Mouse (Mus musculus): Measurements from ENCODE around the gene Cacna1s. TPM values are rescaled to one million over a fixed set of nuclear protein-coding genes. Genes with fewer than 3 reads are reported as not detected.
A peak's percentile ranks its signal among the peaks of the same experiment; 100 is the strongest.

Cacna1s gene
- total and polyA plus RNA-seq, 2 experiments from 2014 or later, result 0.57 to 0.71 TPM

DNA sequence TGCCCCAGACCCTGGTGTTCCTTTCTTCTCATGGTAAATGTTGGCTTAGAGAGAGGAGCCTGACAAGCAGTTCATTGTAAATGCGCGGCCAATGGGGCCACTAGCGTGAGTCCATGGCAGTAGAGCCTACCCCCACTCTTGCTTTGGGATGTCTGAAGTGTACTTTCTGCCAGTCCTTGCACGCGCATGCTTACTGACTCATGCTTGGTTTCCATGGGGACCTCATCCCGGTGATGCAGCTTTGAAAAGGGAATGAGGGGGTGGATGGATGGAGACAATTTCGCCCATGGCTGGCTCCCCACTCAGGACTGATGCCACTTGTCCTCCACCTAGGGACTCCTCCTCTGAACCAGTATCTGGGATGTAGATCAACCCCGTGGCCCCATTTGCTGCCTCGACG, 91.0 kb downstream of the Cacna1s start:
- Histone ChIP-seq H3K9ac (replicated peaks; ENCODE audit: low read length, poor library complexity, severe bottlenecking) (no peak overlapping the region), H3K4me1 (ENCODE audit: insufficient read depth, low read length) (peaks cover 29% of the 10 kb centered on the region; the same call in 1 of the 2 replicates), H3K4me3 (ENCODE audit: low read depth, low read length) (no peak overlapping the region), H3K4me2 (ENCODE audit: low read depth, low read length, poor library complexity, severe bottlenecking) (no peak overlapping the region), H3K27ac (ENCODE audit: low read depth, low read length) (no peak overlapping the region), H3K9me3 (ENCODE audit: low read length) (no peaks in the 10 kb centered on the region), H3K36me3 (ENCODE audit: insufficient read depth, low read length) (peaks cover 37% of the 10 kb centered on the region), H3K27me3 (ENCODE audit: insufficient read depth, low read length) (no peaks in the 10 kb centered on the region)
- no peak for ATAC-seq (ENCODE audit: low FRiP score)
- peak; percentile 72 for DNase-seq (ENCODE audit: low spot score)
- no peak for TF ChIP-seq CTCF (IDR thresholded peaks at IDR 0.05)
- 50% methylated on average over 10 of the region's 10 CpGs for WGBS

DNA sequence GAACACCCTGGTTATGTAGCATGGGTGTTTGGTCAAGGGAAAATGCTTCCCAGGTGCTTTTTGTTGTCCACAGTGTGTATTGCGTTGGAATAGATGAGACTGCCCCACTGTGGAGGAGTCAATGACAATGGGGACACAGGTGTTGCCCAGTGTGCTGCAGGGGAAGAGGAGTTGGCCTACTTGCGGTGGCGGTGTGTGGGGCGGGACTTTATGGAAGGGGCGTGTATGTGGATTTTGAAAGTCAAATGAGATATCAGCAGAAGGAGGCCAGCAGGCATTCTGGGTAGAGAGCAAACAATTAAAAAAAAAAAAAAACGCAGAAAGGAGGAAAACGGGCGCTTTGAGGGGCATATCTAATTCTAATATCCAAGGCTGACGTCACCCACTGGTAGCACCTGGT, 97.2 kb downstream of the Cacna1s start:
- Histone ChIP-seq H3K4me1 (ENCODE audit: insufficient read depth, low read length) (no peaks in the 10 kb centered on the region), H3K36me3 (ENCODE audit: insufficient read depth, low read length) (peaks cover 89% of the 10 kb centered on the region), H3K4me3 (ENCODE audit: low read depth, low read length) (no peak overlapping the region), H3K27me3 (ENCODE audit: insufficient read depth, low read length) (no peaks in the 10 kb centered on the region), H3K9ac (replicated peaks; ENCODE audit: low read length, poor library complexity, severe bottlenecking) (no peak overlapping the region), H3K9me3 (ENCODE audit: low read length) (no peaks in the 10 kb centered on the region), H3K4me2 (ENCODE audit: low read depth, low read length, poor library complexity, severe bottlenecking) (no peak overlapping the region), H3K27ac (ENCODE audit: low read depth, low read length) (no peak overlapping the region)
- ATAC-seq (ENCODE audit: low FRiP score) (no peak), DNase-seq (ENCODE audit: low spot score) (no peak)
- 84% methylated on average over 9 of the region's 9 CpGs for WGBS
- TF ChIP-seq CTCF (IDR thresholded peaks at IDR 0.05), result no peak

DNA sequence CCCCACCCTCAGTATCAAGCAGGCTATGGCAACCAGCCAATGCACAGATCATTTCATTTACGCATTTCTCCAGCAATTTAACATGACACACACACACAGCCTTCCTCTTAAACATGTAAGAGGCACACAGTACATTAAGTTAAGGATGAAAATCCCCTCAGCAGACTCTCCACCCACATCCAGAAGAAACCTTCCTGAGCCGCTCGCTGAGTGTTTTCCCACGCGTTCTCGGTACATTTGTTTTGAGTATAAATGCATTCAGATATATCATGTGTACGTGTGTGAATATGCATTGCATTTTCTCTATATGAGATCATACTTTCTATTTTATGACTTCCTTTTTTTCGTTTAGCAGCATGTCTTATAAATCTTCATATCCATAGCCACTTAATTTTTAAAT, 98.8 kb downstream of the Cacna1s start:
- WGBS, result 87% methylated on average over 8 of the region's 8 CpGs
- Histone ChIP-seq H3K27ac (ENCODE audit: low read depth, low read length) (no peak overlapping the region), H3K4me3 (ENCODE audit: low read depth, low read length) (no peak overlapping the region), H3K9me3 (ENCODE audit: low read length) (no peaks in the 10 kb centered on the region), H3K27me3 (ENCODE audit: insufficient read depth, low read length) (no peaks in the 10 kb centered on the region), H3K4me2 (ENCODE audit: low read depth, low read length, poor library complexity, severe bottlenecking) (no peak overlapping the region), H3K4me1 (ENCODE audit: insufficient read depth, low read length) (no peaks in the 10 kb centered on the region), H3K9ac (replicated peaks; ENCODE audit: low read length, poor library complexity, severe bottlenecking) (no peak overlapping the region), H3K36me3 (ENCODE audit: insufficient read depth, low read length) (peaks cover 89% of the 10 kb centered on the region)
- DNase-seq (ENCODE audit: low spot score) (no peak), ATAC-seq (ENCODE audit: low FRiP score) (no peak)
- no peak for TF ChIP-seq CTCF (IDR thresholded peaks at IDR 0.05)

DNA sequence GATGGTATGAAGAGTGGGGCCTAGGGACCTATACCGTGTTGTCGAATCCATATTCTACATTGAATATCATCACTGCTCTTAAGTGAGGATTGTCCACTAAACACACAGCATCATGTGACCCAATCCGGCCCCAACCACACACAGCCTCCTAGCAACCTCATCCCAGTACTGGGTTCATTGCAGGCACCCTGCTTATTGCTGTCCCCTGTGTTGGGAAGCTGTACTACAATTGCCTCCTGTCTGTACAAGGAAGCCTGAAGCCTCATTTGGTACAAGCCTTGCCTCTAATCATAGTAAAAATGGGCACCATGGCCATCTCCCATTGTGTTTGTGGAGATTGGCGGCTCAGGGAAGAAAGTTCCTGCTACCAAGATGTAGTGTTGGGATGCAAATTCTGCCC, 103.8 kb downstream of the Cacna1s start:
- peaks cover 90% of the 10 kb centered on the region for H3K36me3 ChIP-seq (ENCODE audit: insufficient read depth, low read length)
- H3K4me2 ChIP-seq (ENCODE audit: low read depth, low read length, poor library complexity, severe bottlenecking), result no peak overlapping the region
- no peak overlapping the region for H3K9ac ChIP-seq (replicated peaks; ENCODE audit: low read length, poor library complexity, severe bottlenecking)
- DNase-seq (ENCODE audit: low spot score), result no peak
- no peaks in the 10 kb centered on the region for H3K9me3 ChIP-seq (ENCODE audit: low read length)
- no peaks in the 10 kb centered on the region for H3K27me3 ChIP-seq (ENCODE audit: insufficient read depth, low read length)
- WGBS, result 96% methylated on average over 4 of the region's 4 CpGs
- peak; percentile 27; the same call in 1 of the 2 replicates for TF ChIP-seq CTCF (IDR thresholded peaks at IDR 0.05)
- ATAC-seq (ENCODE audit: low FRiP score), result no peak
- H3K27ac ChIP-seq (ENCODE audit: low read depth, low read length), result no peak overlapping the region
- H3K4me1 ChIP-seq (ENCODE audit: insufficient read depth, low read length), result no peaks in the 10 kb centered on the region
- H3K4me3 ChIP-seq (ENCODE audit: low read depth, low read length), result no peak overlapping the region

DNA sequence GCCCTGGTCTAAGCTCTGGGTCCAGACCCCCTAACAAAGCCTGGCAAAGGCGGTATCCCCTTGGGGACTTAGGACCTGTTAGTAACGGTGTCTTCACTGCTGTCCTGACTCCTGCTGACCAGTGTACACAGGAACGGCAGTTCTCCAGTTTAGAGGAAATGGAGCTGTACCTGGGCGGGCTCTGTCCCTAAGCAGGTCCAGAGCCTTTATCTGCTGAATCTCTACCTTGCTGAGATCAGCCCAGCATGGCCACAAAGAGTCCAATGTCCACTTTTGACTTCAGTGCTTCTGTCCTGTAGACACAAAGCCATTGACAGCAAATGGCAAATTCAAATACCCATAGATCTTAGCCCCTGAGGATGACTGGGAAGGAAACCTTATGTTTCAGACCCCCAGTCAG, 104.4 kb downstream of the Cacna1s start:
- no peaks in the 10 kb centered on the region for H3K27me3 ChIP-seq (ENCODE audit: insufficient read depth, low read length)
- no peak overlapping the region for H3K9ac ChIP-seq (replicated peaks; ENCODE audit: low read length, poor library complexity, severe bottlenecking)
- peaks cover 90% of the 10 kb centered on the region for H3K36me3 ChIP-seq (ENCODE audit: insufficient read depth, low read length)
- TF ChIP-seq CTCF (IDR thresholded peaks at IDR 0.05), result no peak
- WGBS, result 93% methylated on average over 4 of the region's 4 CpGs
- H3K4me1 ChIP-seq (ENCODE audit: insufficient read depth, low read length), result no peaks in the 10 kb centered on the region
- no peak for DNase-seq (ENCODE audit: low spot score)
- no peak for ATAC-seq (ENCODE audit: low FRiP score)
- H3K27ac ChIP-seq (ENCODE audit: low read depth, low read length), result no peak overlapping the region
- no peak overlapping the region for H3K4me3 ChIP-seq (ENCODE audit: low read depth, low read length)
- no peaks in the 10 kb centered on the region for H3K9me3 ChIP-seq (ENCODE audit: low read length)
- H3K4me2 ChIP-seq (ENCODE audit: low read depth, low read length, poor library complexity, severe bottlenecking), result no peak overlapping the region

DNA sequence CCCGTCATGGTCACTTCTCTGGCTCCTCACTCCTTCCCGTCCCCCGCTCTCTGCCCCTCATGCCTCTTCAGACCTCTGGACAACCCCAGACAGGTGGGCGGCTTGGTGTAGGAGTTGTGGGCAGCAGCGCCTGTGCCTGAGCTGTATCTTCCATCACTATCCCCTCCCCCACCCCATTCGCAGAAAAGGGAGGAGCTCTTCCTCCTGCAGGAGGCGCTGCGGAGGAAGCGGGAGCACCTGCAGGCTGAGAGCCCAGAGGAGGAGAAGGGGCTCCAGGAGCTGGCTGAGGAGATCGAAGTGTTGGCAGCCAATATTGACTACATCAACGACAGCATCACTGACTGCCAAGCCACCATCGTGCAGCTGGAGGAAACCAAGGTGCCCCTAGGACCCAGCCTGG, 107.3 kb downstream of the Cacna1s start:
- 49% methylated on average over 12 of the region's 12 CpGs for WGBS
- ATAC-seq (ENCODE audit: low FRiP score) (no peak), DNase-seq (ENCODE audit: low spot score) (no peak)
- Histone ChIP-seq H3K9me3 (ENCODE audit: low read length) (no peaks in the 10 kb centered on the region), H3K27ac (ENCODE audit: low read depth, low read length) (no peak overlapping the region), H3K36me3 (ENCODE audit: insufficient read depth, low read length) (peaks cover 92% of the 10 kb centered on the region), H3K27me3 (ENCODE audit: insufficient read depth, low read length) (no peaks in the 10 kb centered on the region), H3K4me2 (ENCODE audit: low read depth, low read length, poor library complexity, severe bottlenecking) (no peak overlapping the region), H3K4me3 (ENCODE audit: low read depth, low read length) (no peak overlapping the region), H3K9ac (replicated peaks; ENCODE audit: low read length, poor library complexity, severe bottlenecking) (no peak overlapping the region), H3K4me1 (ENCODE audit: insufficient read depth, low read length) (no peaks in the 10 kb centered on the region)
- peak; percentile 59 for TF ChIP-seq CTCF (IDR thresholded peaks at IDR 0.05)

Measured in midbrain, postnatal 0 days (tissue).